Mouse (Mus musculus): ENCODE data around the gene Cdc42se2. TPM values are rescaled to one million over a fixed set of nuclear protein-coding genes. Genes with fewer than 3 reads are reported as not detected.

Cdc42se2 gene
- polyA plus RNA-seq, 1 experiment from 2014 or later, result 84.8 TPM

DNA sequence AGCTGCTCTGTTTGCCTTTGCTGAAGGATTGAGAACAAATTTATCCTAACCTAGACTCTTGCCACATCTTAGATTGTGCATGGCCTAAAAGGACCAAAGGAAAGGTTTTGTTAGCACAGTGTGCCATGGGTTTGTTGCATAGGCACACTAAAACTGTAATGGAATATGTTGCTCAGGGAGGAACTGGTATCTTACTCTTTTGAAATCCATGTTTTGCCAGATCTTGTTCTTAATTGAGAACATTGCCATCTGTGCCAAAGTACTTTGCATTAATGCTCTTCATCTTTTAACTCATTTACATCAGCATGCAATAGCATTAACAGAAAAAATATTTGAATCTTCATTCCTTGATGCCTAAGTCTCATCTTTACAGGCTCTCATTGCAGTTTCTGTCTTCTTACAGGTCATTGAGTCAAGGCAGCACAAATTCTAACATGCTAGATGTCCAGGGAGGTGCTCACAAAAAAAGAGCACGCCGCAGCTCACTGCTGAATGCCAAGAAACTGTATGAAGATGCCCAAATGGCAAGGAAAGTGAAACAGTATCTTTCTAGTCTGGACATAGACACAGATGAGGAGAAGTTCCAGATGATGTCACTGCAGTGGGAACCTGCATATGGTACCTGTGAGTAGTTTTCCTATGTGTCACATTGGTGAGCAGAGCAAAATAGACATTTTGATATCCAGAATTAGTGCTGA is 111.5 kb downstream of the Cdc42se2 start:
- 96% methylated on average over 2 of the region's 2 CpGs for WGBS
- peaks cover 37% of the 10 kb centered on the region for H3K36me3 ChIP-seq
- H3K4me1 ChIP-seq, result no peaks in the 10 kb centered on the region
- no peaks in the 10 kb centered on the region for H3K27me3 ChIP-seq (ENCODE audit: insufficient read depth, poor library complexity, severe bottlenecking)
- no peaks in the 10 kb centered on the region for H3K9me3 ChIP-seq
- DNase-seq (ENCODE audit: low spot score), result no peak
- no peak overlapping the region for H3K4me3 ChIP-seq
- no peak overlapping the region for H3K27ac ChIP-seq

- WGBS, result 83% methylated on average over 8 of the region's 8 CpGs
- Histone ChIP-seq H3K27me3 (ENCODE audit: insufficient read depth, poor library complexity, severe bottlenecking) (no peaks in the 10 kb centered on the region), H3K9me3 (no peaks in the 10 kb centered on the region), H3K27ac (no peak overlapping the region), H3K36me3 (peaks cover 23% of the 10 kb centered on the region), H3K4me1 (no peaks in the 10 kb centered on the region), H3K4me3 (no peak overlapping the region)
- no peak for DNase-seq (ENCODE audit: low spot score)
Measured at GRCm38 (mm10) chr11:54673575-54674298, 113.7 kb downstream of the Cdc42se2 start.

Other genes starting within 250 kb of the Cdc42se2 start
- 11.8 and 17.9 TPM in 2 replicates for gene Lyrm7, start 73.2 kb upstream of the Cdc42se2 start, polyA plus RNA-seq (2016; fragmentation: Nextera tagmentation; extraction: Ambion mirVana)
- gene Hint1, start 78.7 kb upstream of the Cdc42se2 start, polyA plus RNA-seq (2016; fragmentation: Nextera tagmentation; extraction: Ambion mirVana), result 602 and 622 TPM in 2 replicates
- 1,153 and 1,643 TPM in 2 replicates for gene Gpx3, start 114.8 kb upstream of the Cdc42se2 start, polyA plus RNA-seq (2016; fragmentation: Nextera tagmentation; extraction: Ambion mirVana)
- gene Tnip1, start 175.2 kb upstream of the Cdc42se2 start, polyA plus RNA-seq (2016; fragmentation: Nextera tagmentation; extraction: Ambion mirVana), result 22.7 and 23.7 TPM in 2 replicates
- gene Anxa6, start 245.8 kb upstream of the Cdc42se2 start, polyA plus RNA-seq (2016; fragmentation: Nextera tagmentation; extraction: Ambion mirVana), result 255 and 342 TPM in 2 replicates